Mouse (Mus musculus) urinary bladder, adult 18-20 months (tissue): ENCODE measurements at regions not wholly inside any gene's neighbourhood (a gene's known extent, or its start where the extent isn't known, plus 50 kb on each side); places are given as distances from the start of the nearest gene placed in this dataset.

Source experiments
- DNase-seq, 2 experiments: peaks; one replicate each; pipeline ENCODE4 v3.0.0; 2022; ENCODE audit warnings: low spot score in 2 of 2, mixed read lengths in 2 of 2

DNA sequence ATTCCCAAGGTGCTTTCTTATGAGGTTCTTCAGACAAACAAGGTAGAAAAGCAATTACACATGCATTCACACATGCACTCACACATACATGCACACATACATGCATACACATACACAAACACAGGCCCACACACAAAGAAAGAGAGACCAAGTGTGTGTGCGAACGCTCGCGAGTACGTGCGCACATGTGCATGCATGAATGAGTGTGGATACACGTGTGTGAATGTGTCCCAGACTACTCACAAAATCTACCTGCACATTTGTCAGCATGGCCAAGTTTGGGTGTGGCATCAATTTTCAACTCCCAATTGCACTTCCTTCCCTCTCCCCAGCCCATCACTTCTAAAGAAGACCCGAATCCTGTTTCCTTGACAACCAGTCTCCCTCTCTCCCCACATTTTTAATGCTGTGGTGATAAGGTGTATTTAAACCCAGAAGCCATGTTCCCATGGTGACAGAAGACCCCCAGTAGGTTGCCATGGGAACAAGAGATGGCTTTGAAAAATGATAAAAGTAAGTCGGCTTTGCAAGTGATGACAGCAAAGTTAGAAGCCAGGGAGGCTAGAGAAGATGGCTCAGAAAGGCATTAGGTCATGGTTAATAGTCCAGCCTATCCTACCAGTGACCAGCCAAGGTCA is 206.3 kb downstream of the Rpl10-ps3 start:
- DNase-seq = no peak

DNA sequence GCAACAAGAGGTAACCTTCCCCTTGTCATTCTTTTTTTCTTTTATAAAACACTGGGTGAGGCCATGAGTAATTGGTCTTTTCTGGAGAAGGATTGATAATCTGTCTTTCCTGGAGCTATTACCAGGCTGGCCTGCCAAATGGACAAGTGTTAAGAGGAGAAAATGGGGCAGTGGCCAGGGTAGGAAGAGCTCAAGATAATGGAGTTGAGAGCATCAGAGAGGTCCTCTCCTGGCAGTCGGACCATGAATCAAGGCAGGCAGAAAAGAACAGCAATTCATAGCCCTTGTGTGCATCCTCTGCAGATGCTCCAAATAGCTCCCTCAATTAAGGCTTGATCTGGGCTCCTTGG is 208.2 kb downstream of the Rpl10-ps3 start:
- no peak for DNase-seq

GRCm38 (mm10) chr9:50135939-50136635 is 208.7 kb downstream of the Rpl10-ps3 start:
- no peak for DNase-seq

DNA sequence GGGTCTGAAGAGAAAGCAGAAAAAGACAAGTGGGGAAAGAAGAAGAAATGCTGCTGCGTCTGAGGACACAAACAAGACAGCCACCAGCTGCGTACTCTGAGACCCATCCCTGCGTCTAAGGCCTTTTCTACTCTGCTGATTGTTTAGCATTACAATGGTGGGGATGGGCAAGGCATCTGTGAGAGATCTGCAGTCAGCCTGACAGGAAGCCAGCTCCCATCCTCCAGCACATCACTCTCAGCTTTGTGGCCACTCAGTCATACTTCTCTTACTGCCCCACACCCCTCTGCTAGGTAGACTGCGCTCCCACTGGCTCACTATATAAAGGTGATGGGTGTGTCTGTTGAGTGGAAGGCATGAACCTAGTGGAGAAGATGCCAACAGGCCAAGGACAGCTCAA is 220.5 kb downstream of the Rpl10-ps3 start:
- DNase-seq = no peak

DNA sequence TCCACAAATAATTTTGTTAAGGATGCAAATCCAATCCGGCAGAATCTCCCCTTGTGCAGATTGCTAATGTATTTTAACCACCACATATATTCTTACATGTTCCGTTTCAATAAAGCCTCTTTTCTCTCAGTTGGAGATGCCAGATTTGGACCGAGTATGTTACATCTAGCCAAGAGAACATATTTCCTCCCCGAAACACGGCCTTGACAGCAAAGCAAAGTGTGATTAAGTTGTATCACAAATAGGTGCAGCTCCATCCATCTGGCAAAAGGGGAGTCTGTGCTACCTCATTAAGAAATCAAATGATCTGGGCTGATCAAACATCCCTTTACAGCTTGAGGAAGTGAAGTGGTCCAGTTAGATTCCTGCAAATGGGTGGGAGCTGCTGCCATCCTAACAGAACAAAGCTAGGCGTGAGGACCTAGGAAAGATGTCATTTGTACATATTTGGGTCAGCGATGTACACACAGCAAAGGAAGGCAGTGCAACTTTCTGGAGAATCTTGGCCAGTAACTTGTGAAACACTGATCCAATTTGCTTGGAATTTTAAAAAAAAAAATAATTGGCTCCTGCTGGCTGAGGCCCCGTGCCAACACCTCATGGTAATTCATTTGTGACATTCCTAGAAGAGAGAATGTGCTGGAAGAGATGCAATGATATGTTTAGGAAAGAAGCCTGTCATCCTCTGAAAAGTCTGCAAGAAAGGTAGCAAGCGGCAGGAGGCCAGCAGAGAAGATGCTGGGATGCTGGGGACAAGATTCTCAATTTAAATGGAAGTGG is 223.8 kb downstream of the Rpl10-ps3 start:
- no peak for DNase-seq

DNA sequence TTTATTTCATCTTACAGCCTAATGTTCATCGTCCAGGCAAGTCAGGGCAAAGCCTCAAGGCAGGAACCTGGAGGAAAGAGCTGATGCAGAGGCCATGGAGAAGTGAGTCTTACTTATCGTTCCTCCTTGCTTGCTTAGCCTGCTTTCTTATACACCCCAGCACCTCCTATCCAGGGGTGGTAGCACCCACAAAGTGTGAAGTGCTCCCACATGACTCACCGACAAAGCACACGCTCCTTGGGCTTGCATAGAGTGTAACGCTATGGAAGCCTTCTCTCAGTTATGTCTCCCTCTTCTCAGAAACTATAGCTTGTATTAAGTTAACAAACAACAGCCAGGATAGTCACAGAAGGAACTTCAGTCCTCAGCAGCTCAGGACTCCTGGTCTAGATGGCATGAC is 225.4 kb downstream of the Rpl10-ps3 start:
- DNase-seq = no peak

GRCm38 (mm10) chr9:50118578-50118977 is 226.2 kb downstream of the Rpl10-ps3 start:
- no peak for DNase-seq

DNA sequence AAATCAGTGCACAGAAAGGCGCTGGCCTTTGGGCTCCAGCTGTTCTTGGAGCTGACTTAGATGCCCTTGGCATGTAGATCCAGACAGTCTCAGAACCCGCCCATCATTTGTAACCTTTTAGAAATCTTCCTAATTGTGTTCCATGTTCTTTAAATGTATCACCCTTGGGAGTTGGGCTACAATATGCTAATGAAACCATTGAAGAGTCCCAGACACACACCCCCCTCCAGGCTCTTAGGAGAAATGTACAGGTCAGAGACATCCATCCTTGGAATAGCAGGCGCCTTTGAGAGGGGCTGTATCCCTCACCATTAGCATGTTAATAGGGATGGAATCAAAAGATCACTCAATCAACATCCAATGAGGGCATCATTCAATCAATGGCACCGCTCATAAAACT is 238.2 kb downstream of the Rpl10-ps3 start:
- DNase-seq = no peak

DNA sequence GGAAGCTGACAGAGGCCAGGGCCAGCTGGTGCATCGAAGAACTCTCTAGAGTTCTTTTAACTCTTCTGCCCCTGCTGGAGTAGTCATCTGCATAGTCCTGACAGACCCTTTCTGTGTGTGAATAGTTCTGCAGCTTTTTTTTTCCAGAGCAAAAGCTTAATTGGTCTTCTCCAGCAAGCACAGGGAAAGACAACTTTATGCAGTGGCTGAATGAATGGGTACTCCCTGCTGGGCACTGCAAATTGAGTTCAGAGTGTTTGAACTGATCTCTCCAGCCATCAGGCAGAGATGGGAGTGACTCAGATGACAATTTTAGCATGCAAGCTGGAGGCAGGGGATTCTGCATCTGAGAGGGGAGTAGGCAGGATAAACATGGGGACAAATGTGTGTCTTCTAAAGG is 242.0 kb downstream of the Rpl10-ps3 start:
- DNase-seq = no peak

DNA sequence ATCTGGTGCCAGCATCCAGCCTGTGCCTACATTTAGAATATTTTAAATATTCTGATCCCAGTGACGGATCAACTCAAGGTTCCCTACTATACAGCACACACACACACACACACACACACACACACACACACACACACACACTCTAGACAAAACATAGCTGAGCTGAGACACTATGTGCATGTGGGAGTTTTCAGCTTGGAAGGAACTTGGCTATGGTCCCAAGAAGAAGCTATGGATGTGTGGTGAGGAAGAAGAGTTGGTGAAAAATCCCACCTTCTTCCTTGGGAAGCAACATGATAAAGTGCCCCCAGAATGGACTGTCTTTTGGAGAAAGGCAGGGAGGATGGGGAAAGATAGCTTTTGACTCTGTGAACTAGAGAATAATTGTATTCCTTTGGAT is 243.7 kb downstream of the Rpl10-ps3 start:
- DNase-seq = no peak

- no peak for DNase-seq
These were observed 253.8 kb downstream of the Rpl10-ps3 start for GRCm38 (mm10) chr9:50090968-50091367.

GRCm38 (mm10) chr9:50089916-50090315 is 254.9 kb downstream of the Rpl10-ps3 start:
- DNase-seq = no peak

GRCm38 (mm10) chr9:50080205-50080604 is 264.6 kb downstream of the Rpl10-ps3 start:
- DNase-seq = no peak

DNA sequence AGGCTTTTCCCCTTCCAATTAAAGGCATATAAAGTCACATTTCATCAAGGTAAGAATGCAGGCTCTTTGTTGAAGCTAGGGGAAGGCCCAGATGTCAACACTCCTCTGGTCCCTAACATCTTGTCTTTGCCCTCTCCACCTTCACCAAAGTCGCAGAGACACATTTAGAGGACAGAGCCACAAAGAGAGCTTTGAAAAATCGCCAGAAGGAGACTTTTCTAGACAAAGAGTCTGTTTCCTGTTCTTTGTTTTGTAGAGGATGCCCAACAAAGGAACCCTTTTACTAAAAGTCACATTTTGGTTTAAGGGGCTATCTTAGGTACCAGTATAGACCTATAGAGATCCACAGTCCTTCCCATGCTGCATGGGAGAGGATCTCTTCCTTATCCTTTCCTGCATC is 269.9 kb upstream of the Ncam1 start:
- DNase-seq = no peak

DNA sequence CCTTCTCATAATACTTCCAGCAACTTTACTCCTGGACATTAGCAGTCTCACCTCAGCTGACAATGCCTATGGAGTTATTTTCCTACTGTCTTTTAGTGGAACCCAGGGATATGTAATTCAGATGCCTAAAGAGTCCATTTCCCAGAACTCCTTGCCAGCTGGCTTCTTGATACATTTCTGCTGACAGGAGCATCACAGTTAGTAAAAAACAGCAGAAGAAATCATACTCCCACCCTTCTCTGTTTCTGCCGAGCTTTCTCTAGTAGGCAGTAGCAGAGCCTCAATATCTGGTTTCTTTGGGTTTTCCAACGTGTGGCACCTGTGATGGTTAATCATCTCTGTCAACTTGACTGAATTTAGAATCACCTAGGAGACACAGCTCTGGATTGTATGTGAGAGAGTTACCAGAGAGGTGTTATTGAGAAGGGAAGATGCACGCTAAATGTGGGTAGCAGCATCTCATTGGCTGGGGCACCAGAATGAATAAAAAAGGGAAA is 269.1 kb upstream of the Ncam1 start:
- DNase-seq = no peak

- no peak for DNase-seq
These were observed 265.9 kb upstream of the Ncam1 start for GRCm38 (mm10) chr9:50064505-50065229.

DNA sequence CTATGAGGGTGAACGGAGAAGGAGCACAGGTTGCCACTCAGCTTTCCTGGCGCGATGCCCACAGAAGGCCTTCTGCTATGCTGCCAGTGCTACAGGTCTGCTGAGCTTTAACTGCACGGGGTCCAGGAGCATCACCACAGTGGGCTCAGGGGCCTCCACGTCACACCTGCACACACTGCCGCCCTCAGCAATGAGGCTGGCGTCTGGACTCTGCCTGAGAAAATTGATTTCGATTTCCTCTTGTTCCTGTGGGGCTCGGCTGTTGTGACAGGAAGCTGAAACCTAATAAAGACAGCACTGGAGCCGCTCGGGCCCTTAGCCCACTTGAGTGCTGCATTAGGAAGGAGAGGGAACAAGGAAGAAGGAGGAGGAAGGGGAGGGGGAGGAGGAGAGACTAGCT is 239.5 kb upstream of the Ncam1 start:
- no peak for DNase-seq

GRCm38 (mm10) chr9:50032322-50033158 is 233.8 kb upstream of the Ncam1 start:
- no peak for DNase-seq

DNA sequence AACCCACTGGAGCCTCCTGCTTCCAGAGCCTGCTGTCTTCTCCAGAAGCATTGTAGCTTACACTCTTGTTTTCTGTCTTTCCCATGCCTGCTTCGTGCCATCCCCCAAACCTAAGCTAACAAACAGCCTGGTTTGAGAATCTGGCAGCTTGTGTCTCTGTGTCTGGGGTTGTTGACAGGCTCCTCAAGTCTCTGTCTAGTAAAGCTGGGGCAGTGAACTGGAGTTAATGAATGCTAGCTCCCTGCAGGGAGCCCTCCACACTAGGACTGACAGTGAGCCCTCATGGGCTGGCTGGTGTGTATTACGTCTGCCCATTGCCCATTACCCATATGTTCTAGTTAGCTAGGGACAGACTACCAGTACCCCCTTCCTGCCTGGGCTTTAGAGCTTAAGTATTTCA is 232.6 kb upstream of the Ncam1 start:
- no peak for DNase-seq

DNA sequence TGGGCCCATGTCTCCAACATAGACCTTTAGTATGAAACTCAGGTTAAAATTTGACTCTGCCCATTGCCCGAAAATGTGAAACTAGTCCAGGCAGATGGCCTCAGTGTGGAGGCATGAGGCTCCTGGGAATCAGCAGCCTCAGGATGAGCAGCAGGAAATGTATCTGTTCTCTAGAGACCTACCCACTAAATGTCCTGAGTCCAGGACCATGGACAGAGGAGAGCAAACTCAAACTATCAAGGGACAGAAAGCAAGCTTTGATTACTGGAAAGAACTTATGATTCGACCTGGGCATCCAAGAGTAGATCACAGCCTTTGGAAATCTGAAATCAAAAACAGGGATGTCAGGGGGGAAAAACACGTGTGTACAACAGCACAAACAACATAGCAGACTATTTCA is 230.3 kb upstream of the Ncam1 start:
- no peak for DNase-seq

DNA sequence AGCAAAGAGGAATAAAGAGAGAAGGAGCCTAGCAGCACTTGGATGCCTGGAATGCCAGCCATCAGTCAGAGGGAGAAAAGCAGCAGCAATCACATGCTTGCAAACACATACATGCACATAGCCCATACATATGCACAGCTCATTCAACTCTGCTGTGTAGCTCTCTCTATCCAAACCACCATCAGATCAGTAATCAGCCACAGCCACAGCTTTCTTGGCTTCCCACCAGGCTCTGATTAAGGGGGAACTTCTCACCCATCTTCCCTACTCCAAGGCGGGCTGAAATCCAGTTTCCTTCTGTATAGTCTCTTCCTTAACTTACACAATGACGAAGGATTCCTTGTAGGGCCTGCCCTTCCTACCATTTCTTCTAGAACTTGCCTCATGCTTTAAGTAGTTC is 229.8 kb upstream of the Ncam1 start:
- DNase-seq = no peak
